Mouse (Mus musculus) E14TG2a.4 (cell line): ENCODE results near the gene Tlcd2.

Experiments
- CTCF ChIP-seq: conservative IDR thresholded peaks from 2 replicates; pipeline ENCODE4 v1.5.1; 2014; ENCODE audit warnings: low read length
- POU5F1 ChIP-seq: IDR thresholded peaks from 2 replicates; pipeline ENCODE4 v1.6.1; 2014; ENCODE audit warnings: low read length, borderline replicate concordance

DNA sequence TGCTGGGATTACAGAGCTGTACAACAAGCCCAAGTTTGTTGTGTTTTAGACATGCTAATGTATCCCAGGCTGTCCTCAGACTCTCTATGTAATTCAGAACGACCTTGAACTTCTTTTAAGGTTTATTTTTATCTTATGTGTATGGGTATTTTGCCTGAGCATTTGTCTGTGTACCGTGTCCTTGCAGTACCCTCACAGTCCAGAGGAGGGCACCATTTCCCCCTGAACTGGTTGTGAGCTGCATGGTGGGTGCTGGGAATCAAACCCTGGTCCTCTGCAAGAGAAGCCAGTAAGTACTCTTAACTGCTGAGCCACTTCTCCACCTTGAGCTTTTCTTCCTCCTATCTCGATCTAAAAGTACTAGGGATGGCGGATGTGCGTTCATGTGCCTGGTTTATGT lies 27.4 kb upstream of the Tlcd2 start:
- TF ChIP-seq CTCF (peak; percentile 69), POU5F1 (no peak)
